Mouse (Mus musculus) liver, embryonic 13.5 days (tissue): ENCODE measurements at regions not wholly inside any gene's neighbourhood (a gene's known extent, or its start where the extent isn't known, plus 50 kb on each side); places are given as distances from the start of the nearest gene placed in this dataset.
A peak's percentile ranks its signal among the peaks of the same experiment; 100 is the strongest.

Source experiments
- ATAC-seq: fragments of 200-750 bp; cut with Nextera tagmentation; 2 replicates; pipeline ENCODE4 v1.8.0; 2017; ENCODE audit warnings: low read depth, mild to moderate bottlenecking, moderate number of reproducible peaks, moderate library complexity
- DNase-seq: peaks from one replicate; pipeline ENCODE4 v3.0.0; 2022
- H3K27ac ChIP-seq: fragments of 300-500 bp; sonication (generic); 2 replicates; pipeline ENCODE4 v1.5.1; 2015; ENCODE audit warnings: moderate library complexity, mild to moderate bottlenecking, inconsistent platforms
- H3K27me3 ChIP-seq: fragments of 300-500 bp; sonication (generic); 2 replicates; pipeline ENCODE4 v1.6.1; 2015; ENCODE audit warnings: mild to moderate bottlenecking, inconsistent platforms
- H3K36me3 ChIP-seq: fragments of 300-500 bp; sonication (generic); 2 replicates; pipeline ENCODE4 v1.6.1; 2015; ENCODE audit warnings: mild to moderate bottlenecking, inconsistent platforms
- H3K4me1 ChIP-seq: fragments of 300-500 bp; sonication (generic); replicated peaks from 2 replicates; pipeline ENCODE4 v1.6.1; 2015; ENCODE audit warnings: inconsistent platforms
- H3K4me2 ChIP-seq: fragments of 300-500 bp; sonication (generic); 2 replicates; pipeline ENCODE4 v1.6.1; 2015; ENCODE audit warnings: inconsistent platforms, mild to moderate bottlenecking, moderate library complexity
- H3K4me3 ChIP-seq: fragments of 300-500 bp; sonication (generic); replicated peaks from 2 replicates; pipeline ENCODE4 v1.5.1; 2015; ENCODE audit warnings: mild to moderate bottlenecking, inconsistent platforms
- H3K9ac ChIP-seq: fragments of 300-500 bp; sonication (generic); 2 replicates; pipeline ENCODE4 v1.6.1; 2015; ENCODE audit warnings: mild to moderate bottlenecking, inconsistent platforms
- H3K9me3 ChIP-seq: fragments of 300-500 bp; sonication (generic); replicated peaks from 2 replicates; pipeline ENCODE4 v1.6.1; 2016; ENCODE audit warnings: inconsistent platforms
- WGBS: fragments of 180-500 bp; shearing (Covaris S2); methylation state at CpG from one replicate; pipeline ENCODE4 v1.1.7; 2015; ENCODE audit not compliant: insufficient replicate concordance; 5-methylcytosine and 5-hydroxymethylcytosine counted together

GRCm38 (mm10) chr11:31721908-31722307 is 50.2 kb upstream of the Bod1 start:
- H3K4me3 ChIP-seq, result no peak overlapping the region
- WGBS, result 26% methylated on average over 3 of the region's 3 CpGs
- H3K4me2 ChIP-seq, result no peak overlapping the region
- peak; percentile 73 for ATAC-seq
- H3K9me3 ChIP-seq, result no peaks in the 10 kb centered on the region
- no peak overlapping the region for H3K9ac ChIP-seq
- H3K27ac ChIP-seq, result no peak overlapping the region
- H3K4me1 ChIP-seq, result peaks cover 39% of the 10 kb centered on the region
- H3K27me3 ChIP-seq, result peaks cover 12% of the 10 kb centered on the region; the same call in 1 of the 2 replicates
- DNase-seq, result no peak
- no peaks in the 10 kb centered on the region for H3K36me3 ChIP-seq

GRCm38 (mm10) chr11:31724506-31724905 is 52.8 kb upstream of the Bod1 start:
- H3K4me3 ChIP-seq, result no peak overlapping the region
- no peak overlapping the region for H3K4me2 ChIP-seq
- no peak for DNase-seq
- 63% methylated on average over 1 of the region's 1 CpGs for WGBS
- no peak for ATAC-seq
- peaks cover 16% of the 10 kb centered on the region; the same call in 1 of the 2 replicates for H3K27me3 ChIP-seq
- peaks cover 39% of the 10 kb centered on the region for H3K4me1 ChIP-seq
- H3K9ac ChIP-seq, result no peak overlapping the region
- H3K27ac ChIP-seq, result no peak overlapping the region
- no peaks in the 10 kb centered on the region for H3K9me3 ChIP-seq
- no peaks in the 10 kb centered on the region for H3K36me3 ChIP-seq

GRCm38 (mm10) chr11:31725936-31726647 is 54.4 kb upstream of the Bod1 start:
- H3K4me3 ChIP-seq, result no peak overlapping the region
- no peaks in the 10 kb centered on the region for H3K36me3 ChIP-seq
- H3K4me2 ChIP-seq, result peak overlapping the region; percentile 2; the same call in 1 of the 2 replicates
- 23% methylated on average over 15 of the region's 15 CpGs for WGBS
- ATAC-seq, result peak; percentile 73
- peaks cover 16% of the 10 kb centered on the region; the same call in 1 of the 2 replicates for H3K27me3 ChIP-seq
- H3K27ac ChIP-seq, result no peak overlapping the region
- peak; percentile 10 for DNase-seq
- H3K4me1 ChIP-seq, result peaks cover 36% of the 10 kb centered on the region
- no peaks in the 10 kb centered on the region for H3K9me3 ChIP-seq
- H3K9ac ChIP-seq, result no peak overlapping the region

- DNase-seq (no peak), ATAC-seq (no peak)
- Histone ChIP-seq H3K9me3 (no peaks in the 10 kb centered on the region), H3K27ac (no peak overlapping the region), H3K9ac (no peak overlapping the region), H3K4me3 (no peak overlapping the region), H3K36me3 (no peaks in the 10 kb centered on the region), H3K4me2 (no peak overlapping the region), H3K4me1 (peaks cover 34% of the 10 kb centered on the region), H3K27me3 (peaks cover 16% of the 10 kb centered on the region; the same call in 1 of the 2 replicates)
- 66% methylated on average over 8 of the region's 8 CpGs for WGBS
These were observed 55.6 kb upstream of the Bod1 start for GRCm38 (mm10) chr11:31727289-31727688.

- peaks cover 43% of the 10 kb centered on the region for H3K4me1 ChIP-seq
- H3K27ac ChIP-seq, result no peak overlapping the region
- no peak overlapping the region for H3K4me2 ChIP-seq
- H3K9ac ChIP-seq, result no peak overlapping the region
- no peak for DNase-seq
- H3K27me3 ChIP-seq, result peaks cover 16% of the 10 kb centered on the region; the same call in 1 of the 2 replicates
- ATAC-seq, result no peak
- no peaks in the 10 kb centered on the region for H3K36me3 ChIP-seq
- H3K4me3 ChIP-seq, result no peak overlapping the region
- no peaks in the 10 kb centered on the region for H3K9me3 ChIP-seq
- 77% methylated on average over 3 of the region's 3 CpGs for WGBS
These were observed 58.0 kb upstream of the Bod1 start for GRCm38 (mm10) chr11:31729728-31730127.

- ATAC-seq (no peak), DNase-seq (no peak)
- no peaks in the 10 kb centered on the region for H3K36me3 ChIP-seq
- no peak overlapping the region for H3K9ac ChIP-seq
- no peak overlapping the region for H3K27ac ChIP-seq
- H3K4me1 ChIP-seq, result peaks cover 46% of the 10 kb centered on the region
- no peaks in the 10 kb centered on the region for H3K9me3 ChIP-seq
- H3K27me3 ChIP-seq, result peaks cover 16% of the 10 kb centered on the region; the same call in 1 of the 2 replicates
- no peak overlapping the region for H3K4me3 ChIP-seq
- no peak overlapping the region for H3K4me2 ChIP-seq
- WGBS, result 68% methylated on average over 4 of the region's 4 CpGs
These were observed 58.5 kb upstream of the Bod1 start for GRCm38 (mm10) chr11:31730181-31730580.

GRCm38 (mm10) chr11:31730680-31731079 is 59.0 kb upstream of the Bod1 start:
- DNase-seq (no peak), ATAC-seq (no peak)
- Histone ChIP-seq H3K9me3 (no peaks in the 10 kb centered on the region), H3K4me3 (no peak overlapping the region), H3K4me1 (peaks cover 46% of the 10 kb centered on the region), H3K27ac (no peak overlapping the region), H3K9ac (no peak overlapping the region), H3K36me3 (no peaks in the 10 kb centered on the region), H3K27me3 (peaks cover 14% of the 10 kb centered on the region; the same call in 1 of the 2 replicates), H3K4me2 (no peak overlapping the region)
- WGBS, result 60% methylated on average over 3 of the region's 3 CpGs

GRCm38 (mm10) chr11:31731459-31731858 is 59.8 kb upstream of the Bod1 start:
- 85% methylated on average over 4 of the region's 4 CpGs for WGBS
- Histone ChIP-seq H3K27ac (no peak overlapping the region), H3K27me3 (0 out of 2 replicates have a peak, but pooled peaks cover 6% of the 10 kb centered on the region), H3K9ac (no peak overlapping the region), H3K4me2 (no peak overlapping the region), H3K36me3 (no peaks in the 10 kb centered on the region), H3K9me3 (no peaks in the 10 kb centered on the region), H3K4me3 (no peak overlapping the region), H3K4me1 (peaks cover 38% of the 10 kb centered on the region)
- no peak for DNase-seq
- no peak for ATAC-seq

- ATAC-seq (peak; percentile 27; the same call in 1 of the 2 replicates), DNase-seq (no peak)
- H3K36me3 ChIP-seq, result no peaks in the 10 kb centered on the region
- peaks cover 29% of the 10 kb centered on the region for H3K4me1 ChIP-seq
- H3K4me3 ChIP-seq, result no peak overlapping the region
- peak overlapping the region; percentile 3; the same call in 1 of the 2 replicates for H3K4me2 ChIP-seq
- H3K27ac ChIP-seq, result peak overlapping the region; percentile 36
- 11% methylated on average over 3 of the region's 3 CpGs for WGBS
- H3K9ac ChIP-seq, result peak overlapping the region; percentile 23; the same call in 1 of the 2 replicates
- 0 out of 2 replicates have a peak, but pooled peaks cover 4% of the 10 kb centered on the region for H3K27me3 ChIP-seq
- no peaks in the 10 kb centered on the region for H3K9me3 ChIP-seq
These were observed 60.7 kb upstream of the Bod1 start for GRCm38 (mm10) chr11:31732342-31732741.

GRCm38 (mm10) chr11:31732958-31733357 is 61.3 kb upstream of the Bod1 start:
- peak; percentile 43; the same call in 1 of the 2 replicates for ATAC-seq
- peak overlapping the region; percentile 3; the same call in 1 of the 2 replicates for H3K4me2 ChIP-seq

GRCm38 (mm10) chr11:31734091-31734490 is 62.4 kb upstream of the Bod1 start:
- H3K4me3 ChIP-seq, result no peak overlapping the region
- 0 out of 2 replicates have a peak, but pooled peaks cover 3% of the 10 kb centered on the region for H3K27me3 ChIP-seq
- ATAC-seq (no peak), DNase-seq (no peak)
- H3K36me3 ChIP-seq, result no peaks in the 10 kb centered on the region
- no peak overlapping the region for H3K9ac ChIP-seq
- H3K9me3 ChIP-seq, result no peaks in the 10 kb centered on the region
- no peak overlapping the region for H3K4me2 ChIP-seq
- peaks cover 28% of the 10 kb centered on the region for H3K4me1 ChIP-seq
- no peak overlapping the region for H3K27ac ChIP-seq
- WGBS, result 75% methylated on average over 4 of the region's 4 CpGs

More at GRCm38 (mm10) chr11:31732958-31733357, 61.3 kb upstream of the Bod1 start:
- Histone ChIP-seq H3K4me1 (peaks cover 28% of the 10 kb centered on the region), H3K27me3 (0 out of 2 replicates have a peak, but pooled peaks cover 4% of the 10 kb centered on the region), H3K27ac (peak overlapping the region; percentile 36; the same call in 1 of the 2 replicates), H3K36me3 (no peaks in the 10 kb centered on the region), H3K9me3 (no peaks in the 10 kb centered on the region), H3K4me3 (no peak overlapping the region), H3K9ac (peak overlapping the region; percentile 23; the same call in 1 of the 2 replicates)
- 33% methylated on average over 1 of the region's 1 CpGs for WGBS
- DNase-seq, result no peak
